ENCODE assay signal across 24 mouse cellular contexts in genomic region chr12:36332676-36333075, GRCm38 (mm10). TPM values are rescaled to one million over a fixed set of nuclear protein-coding genes. Genes with fewer than 3 reads are reported as not detected.
DNase-seq lines count a peak whose midpoint lies in the region; ATAC-seq lines count a peak whose summit lies in the region.
"Had no signal": no experiment of that assay in that cellular context is flagged by ENCODE, and none has a peak within 500 bp of the region (broad histone marks: within the 10 kb centered on the region; RNA-seq: fewer than 3 reads in every experiment).

No protein-coding gene starts in this region.

- H3K4me1 ChIP-seq in forebrain, embryonic 15.5 days: no peaks in the 10 kb centered on the region
- H3K4me1 ChIP-seq in forebrain, embryonic 16.5 days (replicated peaks; ENCODE audit: control insufficient read depth, insufficient read depth, low read length): no peaks in the 10 kb centered on the region
- no peaks in the 10 kb centered on the region for H3K4me1 ChIP-seq in midbrain, embryonic 15.5 days
- no peaks in the 10 kb centered on the region for H3K4me1 ChIP-seq in midbrain, embryonic 13.5 days (replicated peaks)
- H3K4me1 ChIP-seq: forebrain, embryonic 10.5 days; heart, embryonic 10.5 days had no signal

- H3K9ac ChIP-seq in forebrain, embryonic 15.5 days (replicated peaks): no peak overlapping the region
- no peak overlapping the region for H3K9ac ChIP-seq in forebrain, embryonic 16.5 days (replicated peaks; ENCODE audit: low read depth, low read length)
- H3K9ac ChIP-seq in midbrain, embryonic 15.5 days: no peak overlapping the region
- no peak overlapping the region for H3K9ac ChIP-seq in midbrain, embryonic 13.5 days (replicated peaks)
- H3K9ac ChIP-seq: heart, embryonic 13.5 days; hindbrain, embryonic 14.5 days had no signal

- no peaks in the 10 kb centered on the region for H3K9me3 ChIP-seq in forebrain, embryonic 15.5 days
- no peaks in the 10 kb centered on the region for H3K9me3 ChIP-seq in forebrain, embryonic 16.5 days (ENCODE audit: control insufficient read depth, low read length)
- no peaks in the 10 kb centered on the region for H3K9me3 ChIP-seq in midbrain, embryonic 15.5 days
- no peaks in the 10 kb centered on the region for H3K9me3 ChIP-seq in midbrain, embryonic 13.5 days
- H3K9me3 ChIP-seq: forebrain, embryonic 10.5 days; heart, embryonic 10.5 days; heart, embryonic 13.5 days had no signal

- H3K36me3 ChIP-seq in forebrain, embryonic 15.5 days: no peaks in the 10 kb centered on the region
- H3K36me3 ChIP-seq in forebrain, embryonic 16.5 days (ENCODE audit: control insufficient read depth, insufficient read depth): no peaks in the 10 kb centered on the region
- no peaks in the 10 kb centered on the region for H3K36me3 ChIP-seq in midbrain, embryonic 15.5 days (replicated peaks)
- H3K36me3 ChIP-seq in midbrain, embryonic 13.5 days: no peaks in the 10 kb centered on the region
- H3K36me3 ChIP-seq: forebrain, embryonic 10.5 days; heart, embryonic 10.5 days; heart, embryonic 13.5 days had no signal

- peak; percentile 51 for ATAC-seq in forebrain, embryonic 15.5 days (replicated peaks)
- no peak; the same call in 1 of the 2 replicates for ATAC-seq in forebrain, embryonic 16.5 days
- ATAC-seq in midbrain, embryonic 15.5 days (replicated peaks): peak; percentile 48; the same call in 1 of the 2 replicates
- ATAC-seq in midbrain, embryonic 13.5 days: no peak
- ATAC-seq: hindbrain, postnatal 0 days; inflammation-experienced regulatory T-cells, adult 6 months; Patski had no signal

- no peak overlapping the region for H3K4me2 ChIP-seq in forebrain, embryonic 15.5 days (replicated peaks)
- H3K4me2 ChIP-seq in forebrain, embryonic 16.5 days (ENCODE audit: low read length): no peak overlapping the region
- H3K4me2 ChIP-seq in midbrain, embryonic 15.5 days: no peak overlapping the region
- no peak overlapping the region for H3K4me2 ChIP-seq in midbrain, embryonic 13.5 days (replicated peaks)
- H3K4me2 ChIP-seq: heart, embryonic 13.5 days; hindbrain, embryonic 14.5 days had no signal

- H3K27ac ChIP-seq in forebrain, embryonic 15.5 days (replicated peaks): no peak overlapping the region
- no peak overlapping the region for H3K27ac ChIP-seq in forebrain, embryonic 16.5 days (ENCODE audit: low read length)
- no peak overlapping the region for H3K27ac ChIP-seq in midbrain, embryonic 15.5 days
- H3K27ac ChIP-seq in midbrain, embryonic 13.5 days: no peak overlapping the region
- H3K27ac ChIP-seq: forebrain, embryonic 10.5 days; heart, adult 2 months; heart, embryonic 10.5 days; heart, embryonic 13.5 days; hindbrain, embryonic 14.5 days; hindbrain, postnatal 0 days had no signal

- H3K4me3 ChIP-seq in forebrain, embryonic 15.5 days: no peak overlapping the region
- no peak overlapping the region for H3K4me3 ChIP-seq in forebrain, embryonic 16.5 days (replicated peaks; ENCODE audit: low read length)
- H3K4me3 ChIP-seq in midbrain, embryonic 15.5 days: no peak overlapping the region
- H3K4me3 ChIP-seq in midbrain, embryonic 13.5 days (replicated peaks): no peak overlapping the region
- H3K4me3 ChIP-seq: forebrain, embryonic 10.5 days; heart, adult 2 months; heart, embryonic 10.5 days; heart, embryonic 13.5 days had no signal

- H3K27me3 ChIP-seq in forebrain, embryonic 15.5 days: no peaks in the 10 kb centered on the region
- H3K27me3 ChIP-seq in forebrain, embryonic 16.5 days (replicated peaks; ENCODE audit: control insufficient read depth, insufficient read depth, low read length): no peaks in the 10 kb centered on the region
- H3K27me3 ChIP-seq in midbrain, embryonic 15.5 days (replicated peaks): no peaks in the 10 kb centered on the region
- H3K27me3 ChIP-seq in midbrain, embryonic 13.5 days: no peaks in the 10 kb centered on the region
- H3K27me3 ChIP-seq: heart, embryonic 13.5 days; Patski had no signal

- WGBS in forebrain, embryonic 15.5 days: 85% methylated on average over 1 of the region's 1 CpGs
- WGBS in forebrain, embryonic 16.5 days: 78% methylated on average over 1 of the region's 1 CpGs
- WGBS in midbrain, embryonic 15.5 days: 89% methylated on average over 1 of the region's 1 CpGs
- whole genome bisulfite sequencing in midbrain, embryonic 13.5 days: 97% methylated on average over 1 of the region's 1 CpGs

- peak; percentile 38 to 51 for DNase-seq in cerebellum, postnatal 10 days
- no peak for DNase-seq in cerebellum, postnatal 36 days
- DNase-seq in thymus, postnatal 25 days: no peak
- DNase-seq: adrenal gland, postnatal 10 days; adrenal gland, postnatal 36 days; cerebellum, adult 11 months; cerebellum, adult 2 months; cerebellum, adult 9-11 months; gastrocnemius, postnatal 10 days; gastrocnemius, postnatal 36 days; heart, adult 2 months; heart, postnatal 14 days; heart, postnatal 4 days had no signal

RNA-seq across cellular contexts. Expression of gene Sostdc1, which starts 18.7 kb away (rescaled TPM):
- 7.6 and 15.3 TPM in 2 replicates for polyA plus RNA-seq in forebrain, embryonic 15.5 days (2015; fragmentation: Nextera tagmentation; extraction: Ambion mirVana)
- polyA plus RNA-seq in forebrain, embryonic 16.5 days (2015; fragmentation: Nextera tagmentation; extraction: Ambion mirVana): 8.0 and 9.6 TPM in 2 replicates
- 6.8 and 8.1 TPM in 2 replicates for polyA plus RNA-seq in midbrain, embryonic 15.5 days (2015; fragmentation: Nextera tagmentation; extraction: Ambion mirVana)
- 3.0 and 4.6 TPM in 2 replicates for polyA plus RNA-seq in midbrain, embryonic 13.5 days (2015; fragmentation: Nextera tagmentation; extraction: Ambion mirVana)

RNA-seq across cellular contexts. Expression of gene Ispd, which starts 48.6 kb away (rescaled TPM):
- polyA plus RNA-seq in forebrain, embryonic 15.5 days (2015; fragmentation: Nextera tagmentation; extraction: Ambion mirVana): 8.3 and 8.6 TPM in 2 replicates
- polyA plus RNA-seq in forebrain, embryonic 16.5 days (2015; fragmentation: Nextera tagmentation; extraction: Ambion mirVana): 7.0 and 7.5 TPM in 2 replicates
- 11.4 and 12.9 TPM in 2 replicates for polyA plus RNA-seq in midbrain, embryonic 15.5 days (2015; fragmentation: Nextera tagmentation; extraction: Ambion mirVana)
- 10.9 and 11.7 TPM in 2 replicates for polyA plus RNA-seq in midbrain, embryonic 13.5 days (2015; fragmentation: Nextera tagmentation; extraction: Ambion mirVana)

RNA-seq across cellular contexts. Expression of gene D630036H23Rik, which starts 49.3 kb away (rescaled TPM):
- polyA plus RNA-seq in forebrain, embryonic 15.5 days (2015; fragmentation: Nextera tagmentation; extraction: Ambion mirVana): 2.4 and 2.8 TPM in 2 replicates
- 1.7 and 3.0 TPM in 2 replicates for polyA plus RNA-seq in forebrain, embryonic 16.5 days (2015; fragmentation: Nextera tagmentation; extraction: Ambion mirVana)
- polyA plus RNA-seq in midbrain, embryonic 15.5 days (2015; fragmentation: Nextera tagmentation; extraction: Ambion mirVana): 2.1 and 2.5 TPM in 2 replicates
- 1.7 and 2.1 TPM in 2 replicates for polyA plus RNA-seq in midbrain, embryonic 13.5 days (2015; fragmentation: Nextera tagmentation; extraction: Ambion mirVana)
- polyA plus RNA-seq: Patski had no signal

Comparison
In these comparisons a context has a peak if more than half of its experiments do, and no peak if none do; other contexts are left out.
1. DNase-seq: peak in cerebellum, postnatal 10 days (2 of 2); none in cerebellum, postnatal 36 days (0 of 2) and thymus, postnatal 25 days (single experiment).
2. ATAC-seq: peak in forebrain, embryonic 15.5 days (single experiment) and midbrain, embryonic 15.5 days (single experiment); none in forebrain, embryonic 16.5 days (single experiment) and midbrain, embryonic 13.5 days (single experiment).